Mouse (Mus musculus) spleen, adult 2 months (tissue): ENCODE measurements around the gene Ushbp1. TPM values are rescaled to one million over a fixed set of nuclear protein-coding genes. Genes with fewer than 3 reads are reported as not detected.
"Not testable (repeated sequence)": the region's sequence is repeated elsewhere in the genome, so short reads cannot be mapped to it uniquely, and the experiment has no call there.

Source experiments
- DNase-seq, 2 experiments: peaks; one replicate each; pipeline versions ENCODE4 v3.0.0 to v3.0.0-alpha.2; 2012 to 2021; ENCODE audit warnings: low spot score in 2 of 2, low read depth in 1 of 2
- H3K27ac ChIP-seq: fragments of 200-500 bp; 2 replicates; pipeline ENCODE4 v1.5.1; 2012; ENCODE audit warnings: low read length, inconsistent platforms; ENCODE audit not compliant: insufficient read depth
- H3K27me3 ChIP-seq: fragments of 200-500 bp; 2 replicates; pipeline ENCODE4 v1.6.1; 2012; ENCODE audit warnings: mild to moderate bottlenecking, moderate library complexity, low read length, inconsistent platforms; ENCODE audit not compliant: control insufficient read depth, insufficient read depth
- H3K36me3 ChIP-seq: fragments of 200-500 bp; 2 replicates; pipeline ENCODE4 v1.6.1; 2012; ENCODE audit warnings: mild to moderate bottlenecking, low read length, inconsistent platforms; ENCODE audit not compliant: control insufficient read depth, insufficient read depth
- H3K4me1 ChIP-seq: fragments of 200-500 bp; 2 replicates; pipeline ENCODE4 v1.6.1; 2011; ENCODE audit warnings: inconsistent platforms; ENCODE audit not compliant: control insufficient read depth, insufficient read depth, insufficient read length
- H3K4me3 ChIP-seq: fragments of 200-500 bp; 2 replicates; pipeline ENCODE4 v1.5.1; 2011; ENCODE audit warnings: mild to moderate bottlenecking, inconsistent platforms; ENCODE audit not compliant: insufficient read depth, insufficient read length; ENCODE audit errors: extremely low read depth
- CTCF ChIP-seq: fragments of 200-500 bp; IDR thresholded peaks from 2 replicates; pipeline ENCODE4 v1.5.1; 2011; ENCODE audit warnings: mild to moderate bottlenecking, inconsistent platforms; ENCODE audit not compliant: insufficient read depth, insufficient read length, insufficient replicate concordance; ENCODE audit errors: extremely low read depth
- POLR2A ChIP-seq: fragments of 200-500 bp; IDR thresholded peaks from 2 replicates; pipeline ENCODE4 v1.6.1; 2011; ENCODE audit warnings: low read depth, low read length, inconsistent platforms
- WGBS: fragments of 180-500 bp; shearing (Covaris S2); methylation state at CpG from one replicate; pipeline ENCODE4 v1.1.7; 2018; 5-methylcytosine and 5-hydroxymethylcytosine counted together
- polyA plus RNA-seq: library from polyadenylated mRNA; depleted of rRNA; stranded (reverse); fragments of >200 nt; gene quantifications from 2 replicates; pipeline ENCODE4 v1.2.3, GENCODE M21; 2012; rRNA removed

Gene Ushbp1
- polyA plus RNA-seq, result 14.7 and 18.4 TPM in 2 replicates

DNA sequence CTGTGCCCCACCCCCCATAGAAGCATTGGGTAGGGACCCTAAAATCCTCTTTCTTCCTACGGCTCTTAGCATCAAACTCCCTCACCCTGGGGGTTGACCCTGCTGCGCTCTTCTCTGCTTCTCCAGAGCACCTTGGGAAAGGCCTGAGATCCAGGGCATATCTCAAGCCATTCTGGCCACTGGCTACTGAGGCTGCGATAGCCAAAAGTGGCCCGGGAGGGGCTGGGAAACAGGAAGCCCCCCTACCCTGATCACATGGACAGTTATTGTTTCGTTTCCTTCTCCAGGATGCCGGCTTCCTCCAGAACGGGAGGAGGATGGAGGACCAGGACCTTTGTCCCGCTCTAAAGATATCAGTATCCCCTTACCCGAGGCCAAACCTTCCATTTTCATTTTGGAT lies at the start of gene Ushbp1:
TSS of gene Ushbp1 (minus strand) at position 174 of the 400 bp plus-strand sequence.
- 86% methylated on average over 9 of the region's 9 CpGs for WGBS
- H3K4me1 ChIP-seq, result peaks cover 8% of the 10 kb centered on the region; the same call in 1 of the 2 replicates
- no peak for DNase-seq
- TF ChIP-seq CTCF (no peak), POLR2A (no peak)
- H3K27me3 ChIP-seq, result no peaks in the 10 kb centered on the region
- H3K4me3 ChIP-seq, result peak within 1 kb of the TSS; percentile 13; the same call in 1 of the 2 replicates
- peaks cover 7% of the 10 kb centered on the region; the same call in 1 of the 2 replicates for H3K36me3 ChIP-seq
- H3K27ac ChIP-seq, result peak within 1 kb of the TSS; percentile 44

DNA sequence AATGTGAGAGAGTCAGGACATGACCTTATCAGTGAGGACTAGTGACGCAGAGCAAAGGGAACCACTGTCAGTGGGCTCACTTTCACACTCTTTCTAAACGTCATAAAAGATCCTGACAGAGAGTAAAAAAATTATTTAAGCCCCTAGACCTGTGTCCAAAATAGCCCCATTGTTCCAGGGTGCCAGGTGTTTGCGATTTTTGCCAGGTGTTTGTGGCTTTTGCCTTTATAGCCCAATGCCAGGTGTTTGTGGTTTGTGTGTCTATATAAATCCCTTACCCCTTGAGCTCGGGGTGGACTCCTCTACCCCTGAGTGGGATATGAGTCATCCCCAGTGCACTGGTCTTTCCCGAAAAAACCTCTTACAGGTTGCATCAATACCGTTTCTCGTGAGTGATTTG lies 49.5 kb upstream of the Ushbp1 start:
- WGBS, result 46% methylated on average over 7 of the region's 7 CpGs
- Histone ChIP-seq H3K27ac (no peak overlapping the region), H3K27me3 (no peaks in the 10 kb centered on the region), H3K4me1 (no peaks in the 10 kb centered on the region), H3K36me3 (no peaks in the 10 kb centered on the region), H3K4me3 (no peak overlapping the region)
- TF ChIP-seq POLR2A, result no peak
- no peak for TF ChIP-seq CTCF
- no peak for DNase-seq

DNA sequence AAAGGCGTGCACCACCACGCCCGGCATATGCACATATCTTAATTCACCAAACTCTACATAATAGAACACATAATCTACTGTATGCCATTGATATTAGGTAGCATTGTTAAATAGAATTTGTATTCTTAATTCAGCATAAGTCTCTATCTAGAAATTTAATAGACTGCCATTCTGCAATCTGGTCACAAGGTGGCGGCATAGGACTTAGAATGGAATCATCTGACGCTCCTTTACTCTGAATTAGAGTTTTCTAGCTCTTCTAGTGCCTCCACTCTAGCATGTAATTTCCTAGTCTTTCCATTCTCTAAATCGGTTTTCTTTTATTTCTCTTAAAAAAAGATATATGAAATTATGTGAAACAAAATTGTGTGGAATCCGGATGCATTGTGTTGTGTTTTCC lies 45.8 kb upstream of the Ushbp1 start:
- Histone ChIP-seq H3K4me1 (no peaks in the 10 kb centered on the region), H3K27ac (no peak overlapping the region), H3K36me3 (no peaks in the 10 kb centered on the region), H3K4me3 (no peak overlapping the region), H3K27me3 (no peaks in the 10 kb centered on the region)
- peak; percentile 30 to 55 for DNase-seq
- TF ChIP-seq POLR2A, result no peak
- peak; percentile 17; the same call in 1 of the 2 replicates for TF ChIP-seq CTCF
- WGBS, result under 1% methylated on average over 7 of the region's 7 CpGs

- Histone ChIP-seq H3K36me3 (no peaks in the 10 kb centered on the region), H3K4me3 (no peak overlapping the region), H3K4me1 (no peaks in the 10 kb centered on the region), H3K27me3 (no peaks in the 10 kb centered on the region), H3K27ac (no peak overlapping the region)
- WGBS, result 51% methylated on average over 3 of the region's 3 CpGs
- DNase-seq, result no peak
- no peak for TF ChIP-seq POLR2A
- TF ChIP-seq CTCF, result no peak
Measured at GRCm38 (mm10) chr8:71437041-71437440, 41.4 kb upstream of the Ushbp1 start.

DNA sequence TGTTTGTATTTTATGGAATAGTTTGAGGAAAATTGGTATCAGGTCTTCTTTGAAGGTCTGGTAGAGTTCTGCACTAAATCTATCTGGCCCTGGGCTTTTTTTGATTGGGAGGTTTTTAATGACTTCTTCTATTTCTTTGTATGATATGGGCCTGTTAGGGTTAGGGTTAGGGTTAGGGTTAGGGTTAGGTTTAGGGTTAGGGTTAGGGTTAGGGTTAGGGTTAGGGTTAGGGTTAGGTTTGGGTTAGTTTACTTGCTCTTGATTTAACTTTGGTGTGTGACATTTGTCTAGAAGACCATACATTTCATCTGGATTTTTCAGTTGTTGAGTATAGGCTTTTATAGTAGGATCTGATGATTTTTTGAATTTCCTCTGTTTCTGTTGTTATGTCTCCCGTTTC lies 37.3 kb upstream of the Ushbp1 start:
- not testable (repeated sequence) for H3K4me3 ChIP-seq, H3K27ac ChIP-seq, H3K4me1 ChIP-seq, DNase-seq, H3K36me3 ChIP-seq, H3K27me3 ChIP-seq
- WGBS, result 77% methylated on average over 1 of the region's 1 CpGs

GRCm38 (mm10) chr8:71422121-71422520 lies 26.5 kb upstream of the Ushbp1 start:
- H3K4me1 ChIP-seq, result no peaks in the 10 kb centered on the region

GRCm38 (mm10) chr8:71411535-71412273 lies 16.1 kb upstream of the Ushbp1 start:
- DNase-seq, result no peak
- Histone ChIP-seq H3K4me3 (no peak overlapping the region), H3K27me3 (no peaks in the 10 kb centered on the region), H3K4me1 (peaks cover 4% of the 10 kb centered on the region), H3K27ac (no peak overlapping the region), H3K36me3 (no peaks in the 10 kb centered on the region)
- TF ChIP-seq CTCF, result no peak
- 44% methylated on average over 11 of the region's 11 CpGs for WGBS

More at GRCm38 (mm10) chr8:71422121-71422520, 26.5 kb upstream of the Ushbp1 start:
- Histone ChIP-seq H3K4me3 (no peak overlapping the region), H3K36me3 (no peaks in the 10 kb centered on the region), H3K27ac (no peak overlapping the region), H3K27me3 (no peaks in the 10 kb centered on the region)
- DNase-seq, result no peak
- no peak for TF ChIP-seq POLR2A
- TF ChIP-seq CTCF, result no peak
